ENCODE assay signal across 20 mouse cellular contexts in the genomic region with DNA sequence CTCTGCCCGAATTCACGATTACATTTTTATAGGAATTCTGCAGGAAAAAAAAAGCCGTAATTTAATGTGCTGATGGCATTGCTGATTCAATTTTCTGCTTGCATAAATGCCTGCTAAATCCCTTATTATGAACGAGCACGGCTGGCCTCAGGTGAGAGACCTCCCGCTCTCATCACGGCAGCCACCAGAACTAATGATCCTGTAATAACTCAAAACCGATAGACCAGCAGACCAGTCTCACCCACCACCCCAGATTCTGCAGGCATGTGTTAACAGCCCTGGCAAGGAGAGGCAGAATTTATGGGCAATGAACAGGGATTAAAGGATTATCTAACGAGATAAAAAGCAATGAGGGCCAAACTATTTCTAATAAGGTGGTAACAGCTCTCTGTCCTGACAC.
DNase-seq lines count a peak whose midpoint lies in the region; ATAC-seq and TF ChIP-seq lines count a peak whose summit lies in the region.
"Had no signal": no experiment of that assay in that cellular context is flagged by ENCODE, and none has a peak within 500 bp of the region (broad histone marks: within the 10 kb centered on the region; RNA-seq: fewer than 3 reads in every experiment).

No protein-coding gene starts in this region.

- no peaks in the 10 kb centered on the region for H3K27me3 ChIP-seq in heart, embryonic 11.5 days (ENCODE audit: control insufficient read depth, insufficient read depth, low read length)
- no peaks in the 10 kb centered on the region for H3K27me3 ChIP-seq in heart, adult 2 months (ENCODE audit: control insufficient read depth, insufficient read depth, low read length)
- no peaks in the 10 kb centered on the region for H3K27me3 ChIP-seq in midbrain, embryonic 14.5 days (ENCODE audit: control insufficient read depth, insufficient read depth, low read length)
- no peaks in the 10 kb centered on the region for H3K27me3 ChIP-seq in midbrain, embryonic 16.5 days (ENCODE audit: control insufficient read depth, insufficient read depth, low read depth, low read length)
- H3K27me3 ChIP-seq in liver, embryonic 15.5 days = no peaks in the 10 kb centered on the region
- no peaks in the 10 kb centered on the region for H3K27me3 ChIP-seq in intestine, embryonic 16.5 days (replicated peaks; ENCODE audit: control insufficient read depth, insufficient read depth, low read length)
- H3K27me3 ChIP-seq: embryonic facial prominence, embryonic 15.5 days had no signal

- WGBS in heart, embryonic 11.5 days (ENCODE audit: insufficient replicate concordance) = 76% methylated on average over 9 of the region's 9 CpGs
- 79% methylated on average over 9 of the region's 9 CpGs for WGBS in heart, adult 2 months
- WGBS in midbrain, embryonic 14.5 days = 54% methylated on average over 9 of the region's 9 CpGs
- WGBS in midbrain, embryonic 16.5 days = 41% methylated on average over 9 of the region's 9 CpGs
- 69% methylated on average over 9 of the region's 9 CpGs for WGBS in liver, embryonic 15.5 days (ENCODE audit: insufficient replicate concordance)
- WGBS in intestine, embryonic 16.5 days = 55% methylated on average over 9 of the region's 9 CpGs

- no peak for TF ChIP-seq EP300 in heart, adult 2 months (IDR thresholded peaks at IDR 0.05; ENCODE audit: insufficient read depth, low read depth, low read length)

- H3K9me3 ChIP-seq in heart, embryonic 11.5 days (replicated peaks; ENCODE audit: control insufficient read depth, low read length) = no peaks in the 10 kb centered on the region
- no peaks in the 10 kb centered on the region for H3K9me3 ChIP-seq in midbrain, embryonic 14.5 days (ENCODE audit: control insufficient read depth, low read length)
- H3K9me3 ChIP-seq in midbrain, embryonic 16.5 days (replicated peaks; ENCODE audit: control insufficient read depth, low read length, poor library complexity, severe bottlenecking) = no peaks in the 10 kb centered on the region
- no peaks in the 10 kb centered on the region for H3K9me3 ChIP-seq in liver, embryonic 15.5 days (replicated peaks)
- no peaks in the 10 kb centered on the region for H3K9me3 ChIP-seq in intestine, embryonic 16.5 days (ENCODE audit: control insufficient read depth, low read length)
- H3K9me3 ChIP-seq: embryonic facial prominence, embryonic 15.5 days; forebrain, embryonic 12.5 days had no signal

- no peaks in the 10 kb centered on the region for H3K36me3 ChIP-seq in heart, embryonic 11.5 days (ENCODE audit: control insufficient read depth, insufficient read depth, low read length)
- no peaks in the 10 kb centered on the region for H3K36me3 ChIP-seq in heart, adult 2 months (ENCODE audit: control insufficient read depth, insufficient read depth, low read length)
- no peaks in the 10 kb centered on the region for H3K36me3 ChIP-seq in midbrain, embryonic 14.5 days (ENCODE audit: control insufficient read depth, insufficient read depth, low read length)
- H3K36me3 ChIP-seq in midbrain, embryonic 16.5 days (ENCODE audit: control insufficient read depth, insufficient read depth, low read length) = no peaks in the 10 kb centered on the region
- no peaks in the 10 kb centered on the region for H3K36me3 ChIP-seq in liver, embryonic 15.5 days (replicated peaks)
- no peaks in the 10 kb centered on the region for H3K36me3 ChIP-seq in intestine, embryonic 16.5 days (ENCODE audit: control insufficient read depth, insufficient read depth, low read length)
- H3K36me3 ChIP-seq: embryonic facial prominence, embryonic 15.5 days; forebrain, embryonic 12.5 days had no signal

- DNase-seq in heart, adult 2 months = no peak
- peak; percentile 24 for DNase-seq in midbrain, embryonic 14.5 days
- DNase-seq in cerebellum, adult 18-20 months = no peak
- DNase-seq: adrenal gland, postnatal 25 days; B cell, adult 2 months; cerebellum, adult 2 months; cerebellum, postnatal 36 days; heart, adult 18-20 months; kidney, adult 2 months; kidney, postnatal 10 days; right cerebral cortex, postnatal 14 days; spleen, adult 18-20 months; thymus, postnatal 4 days had no signal

- peak overlapping the region; percentile 23; the same call in 1 of the 2 replicates for H3K27ac ChIP-seq in heart, embryonic 11.5 days (ENCODE audit: low read depth, low read length)
- no peak overlapping the region for H3K27ac ChIP-seq in heart, adult 2 months
- peak overlapping the region; percentile 1; the same call in 1 of the 2 replicates for H3K27ac ChIP-seq in midbrain, embryonic 14.5 days (replicated peaks; ENCODE audit: low read depth, low read length)
- H3K27ac ChIP-seq in midbrain, embryonic 16.5 days (ENCODE audit: low read length) = no peak overlapping the region
- H3K27ac ChIP-seq in liver, embryonic 15.5 days (replicated peaks) = peak overlapping the region; percentile 87
- no peak overlapping the region for H3K27ac ChIP-seq in intestine, embryonic 16.5 days (ENCODE audit: low read length)
- H3K27ac ChIP-seq: embryonic facial prominence, embryonic 15.5 days; forebrain, embryonic 12.5 days; layer of hippocampus, adult 2 months had no signal

- intact Hi-C loops in heart, adult 2 months (cut with DNase I) = no loop called here

- no peak for ATAC-seq in heart, embryonic 11.5 days (replicated peaks; ENCODE audit: insufficient number of reproducible peaks, low FRiP score, low TSS enrichment)
- ATAC-seq in midbrain, embryonic 14.5 days (ENCODE audit: low FRiP score, low TSS enrichment) = no peak
- no peak for ATAC-seq in midbrain, embryonic 16.5 days
- ATAC-seq in liver, embryonic 15.5 days (ENCODE audit: insufficient read depth) = no peak
- no peak for ATAC-seq in intestine, embryonic 16.5 days

- no peak for TF ChIP-seq POLR2A in heart, adult 2 months (IDR thresholded peaks at IDR 0.05; ENCODE audit: insufficient read depth, low read depth, low read length)

- TF ChIP-seq CTCF in heart, adult 2 months (IDR thresholded peaks at IDR 0.05) = no peak

- no peaks in the 10 kb centered on the region; the same call in 1 of the 2 replicates for H3K4me1 ChIP-seq in heart, embryonic 11.5 days (ENCODE audit: control insufficient read depth, insufficient read depth, low read length)
- H3K4me1 ChIP-seq in heart, adult 2 months (ENCODE audit: control insufficient read depth, insufficient read depth, low read length) = no peaks in the 10 kb centered on the region
- peaks cover 9% of the 10 kb centered on the region for H3K4me1 ChIP-seq in midbrain, embryonic 14.5 days (ENCODE audit: control insufficient read depth, insufficient read depth, low read length)
- H3K4me1 ChIP-seq in midbrain, embryonic 16.5 days (ENCODE audit: control insufficient read depth, insufficient read depth, low read length) = peaks cover 15% of the 10 kb centered on the region
- peaks cover 70% of the 10 kb centered on the region for H3K4me1 ChIP-seq in liver, embryonic 15.5 days (replicated peaks)
- H3K4me1 ChIP-seq in intestine, embryonic 16.5 days (ENCODE audit: control insufficient read depth, insufficient read depth, low read length) = no peaks in the 10 kb centered on the region

- H3K79me2 ChIP-seq in heart, adult 2 months (replicated peaks; ENCODE audit: control insufficient read depth, insufficient read depth, low read length) = no peaks in the 10 kb centered on the region

- no peak overlapping the region for H3K4me2 ChIP-seq in heart, embryonic 11.5 days
- no peak overlapping the region for H3K4me2 ChIP-seq in midbrain, embryonic 14.5 days (ENCODE audit: low read length)
- H3K4me2 ChIP-seq in midbrain, embryonic 16.5 days (ENCODE audit: low read length) = no peak overlapping the region
- peak overlapping the region; percentile 48 for H3K4me2 ChIP-seq in liver, embryonic 15.5 days
- H3K4me2 ChIP-seq in intestine, embryonic 16.5 days (ENCODE audit: low read depth, low read length) = no peak overlapping the region
- H3K4me2 ChIP-seq: embryonic facial prominence, embryonic 15.5 days; forebrain, embryonic 12.5 days had no signal

- H3K9ac ChIP-seq in heart, embryonic 11.5 days (ENCODE audit: low read depth, low read length) = no peak overlapping the region; the same call in 1 of the 2 replicates
- H3K9ac ChIP-seq in heart, adult 2 months (ENCODE audit: low read depth, low read length) = no peak overlapping the region
- no peak overlapping the region for H3K9ac ChIP-seq in midbrain, embryonic 14.5 days (replicated peaks; ENCODE audit: low read length)
- H3K9ac ChIP-seq in midbrain, embryonic 16.5 days (ENCODE audit: low read depth, low read length) = no peak overlapping the region
- peak overlapping the region; percentile 29 for H3K9ac ChIP-seq in liver, embryonic 15.5 days
- H3K9ac ChIP-seq in intestine, embryonic 16.5 days (ENCODE audit: low read depth, low read length) = no peak overlapping the region
- H3K9ac ChIP-seq: embryonic facial prominence, embryonic 15.5 days; forebrain, embryonic 12.5 days had no signal

- H3K4me3 ChIP-seq in heart, embryonic 11.5 days (ENCODE audit: low read depth, low read length) = no peak overlapping the region
- no peak overlapping the region for H3K4me3 ChIP-seq in heart, adult 2 months
- H3K4me3 ChIP-seq in midbrain, embryonic 14.5 days (replicated peaks; ENCODE audit: low read depth, low read length) = no peak overlapping the region
- no peak overlapping the region for H3K4me3 ChIP-seq in midbrain, embryonic 16.5 days (ENCODE audit: low read depth, low read length)
- no peak overlapping the region; the same call in 1 of the 2 replicates for H3K4me3 ChIP-seq in liver, embryonic 15.5 days (replicated peaks)
- no peak overlapping the region for H3K4me3 ChIP-seq in intestine, embryonic 16.5 days (ENCODE audit: low read length)
- H3K4me3 ChIP-seq: embryonic facial prominence, embryonic 15.5 days; forebrain, embryonic 12.5 days; layer of hippocampus, adult 2 months had no signal

Comparison
In these comparisons a context has a peak if more than half of its experiments do, and no peak if none do; other contexts are left out.
1. H3K27ac ChIP-seq: peak in heart, embryonic 11.5 days (single experiment), midbrain, embryonic 14.5 days (single experiment) and liver, embryonic 15.5 days (single experiment); none in heart, adult 2 months (single experiment), midbrain, embryonic 16.5 days (single experiment) and intestine, embryonic 16.5 days (single experiment).